Mouse (Mus musculus) bone marrow, adult 2 months (tissue): ENCODE results near the gene Fbxw7. TPM values are rescaled to one million over a fixed set of nuclear protein-coding genes. Genes with fewer than 3 reads are reported as not detected.
A peak's percentile ranks its signal among the peaks of the same experiment; 100 is the strongest.

Experiments
- H3K27ac ChIP-seq: fragments of 200-500 bp; 2 replicates; pipeline ENCODE4 v1.5.1; 2012; ENCODE audit warnings: low read depth, mild to moderate bottlenecking, control low read depth, inconsistent platforms, low read length; ENCODE audit not compliant: control insufficient read depth, poor library complexity, insufficient read depth
- H3K4me1 ChIP-seq: fragments of 200-500 bp; 2 replicates; pipeline ENCODE4 v1.6.1; 2011; ENCODE audit warnings: low read length; ENCODE audit not compliant: control insufficient read depth, insufficient read depth
- H3K4me3 ChIP-seq: fragments of 200-500 bp; replicated peaks from 2 replicates; pipeline ENCODE3; 2011; ENCODE audit warnings: mild to moderate bottlenecking, low read depth, low read length, control low read depth; ENCODE audit not compliant: control insufficient read depth
- CTCF ChIP-seq: fragments of 200-500 bp; IDR thresholded peaks from 2 replicates; pipeline ENCODE4 v1.5.1; 2011; ENCODE audit warnings: low read length, control low read depth; ENCODE audit not compliant: control insufficient read depth, insufficient read depth
- POLR2A ChIP-seq: fragments of 200-500 bp; IDR thresholded peaks from 2 replicates; pipeline ENCODE4 v1.6.1; 2011; ENCODE audit warnings: low read depth, mild to moderate bottlenecking, control low read depth, low read length, borderline replicate concordance; ENCODE audit not compliant: control insufficient read depth
- WGBS: fragments of 180-500 bp; shearing (Covaris S2); methylation state at CpG from one replicate; pipeline ENCODE4 v1.1.7; 2018; 5-methylcytosine and 5-hydroxymethylcytosine counted together
- polyA plus RNA-seq: library from polyadenylated mRNA; stranded (reverse); fragments of >200 nt; gene quantifications from 2 replicates; pipeline ENCODE4 v1.2.4, GENCODE M21; 2011; ENCODE audit warnings: low replicate concordance; ENCODE audit not compliant: missing spikeins, insufficient read depth, insufficient read length

Gene Fbxw7
- 8.7 and 13.2 TPM in 2 replicates for polyA plus RNA-seq

DNA sequence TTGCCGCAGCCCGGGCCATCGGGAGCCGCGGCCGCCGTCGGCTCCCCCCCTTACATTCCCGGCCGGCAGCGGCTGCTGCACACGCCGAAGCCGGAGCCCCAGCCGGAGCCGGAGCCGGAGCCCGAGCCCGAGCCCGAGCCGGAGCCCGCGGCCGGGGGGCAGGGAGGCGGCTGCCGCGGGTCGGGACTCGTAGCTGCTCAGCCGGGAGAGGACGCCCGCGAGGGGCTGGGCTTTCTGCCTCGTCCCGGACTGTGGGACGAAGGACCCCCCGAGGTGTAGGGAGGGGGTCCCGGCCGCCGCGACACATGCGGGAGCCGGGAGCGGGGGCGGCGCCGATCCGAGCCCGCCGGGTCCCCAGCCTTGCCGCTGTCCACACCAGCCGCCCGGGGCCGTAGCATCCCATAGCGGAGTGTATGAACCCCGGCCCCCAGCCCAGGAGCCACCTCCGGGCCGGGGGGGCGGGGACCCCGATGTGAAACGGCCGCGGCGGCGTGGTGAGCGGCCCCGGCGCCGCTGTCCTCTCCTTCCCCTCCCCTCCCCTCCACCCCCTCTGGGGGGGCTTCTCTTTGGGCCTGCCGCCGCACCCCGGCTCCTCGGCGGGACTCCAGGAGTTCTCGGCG, at the start of gene Fbxw7:
TSS of gene Fbxw7 (plus strand) at position 507 of the 620 bp plus-strand sequence.
- Histone ChIP-seq H3K4me3 (peak within 1 kb of the TSS; percentile 83), H3K4me1 (no peaks in the 10 kb centered on the region; the same call in 1 of the 2 replicates), H3K27ac (peak within 1 kb of the TSS; percentile 88)
- TF ChIP-seq CTCF, result no peak
- under 1% methylated on average over 74 of the region's 76 CpGs for WGBS

DNA sequence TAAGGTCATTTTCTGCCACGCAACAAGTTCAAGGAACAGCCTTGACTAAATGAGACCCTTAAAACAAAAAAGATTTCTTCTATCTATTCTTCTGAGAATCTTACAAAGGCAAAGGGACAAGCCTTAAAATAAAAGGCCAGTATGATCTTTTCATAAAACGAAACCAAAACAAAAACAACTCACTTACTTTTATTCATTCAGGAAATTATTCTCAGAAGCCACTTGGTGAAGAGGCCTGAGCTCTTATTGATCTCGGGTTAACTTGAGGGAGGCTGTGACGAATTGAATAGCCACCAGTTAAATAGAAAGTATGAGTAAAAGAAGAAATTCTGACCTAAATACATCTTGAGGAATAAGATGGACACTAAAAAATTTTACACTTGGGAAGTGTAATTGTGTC, 46.1 kb upstream of the Fbxw7 start:
- H3K27ac ChIP-seq, result no peak overlapping the region
- no peak overlapping the region for H3K4me3 ChIP-seq
- TF ChIP-seq POLR2A (no peak), CTCF (no peak)

DNA sequence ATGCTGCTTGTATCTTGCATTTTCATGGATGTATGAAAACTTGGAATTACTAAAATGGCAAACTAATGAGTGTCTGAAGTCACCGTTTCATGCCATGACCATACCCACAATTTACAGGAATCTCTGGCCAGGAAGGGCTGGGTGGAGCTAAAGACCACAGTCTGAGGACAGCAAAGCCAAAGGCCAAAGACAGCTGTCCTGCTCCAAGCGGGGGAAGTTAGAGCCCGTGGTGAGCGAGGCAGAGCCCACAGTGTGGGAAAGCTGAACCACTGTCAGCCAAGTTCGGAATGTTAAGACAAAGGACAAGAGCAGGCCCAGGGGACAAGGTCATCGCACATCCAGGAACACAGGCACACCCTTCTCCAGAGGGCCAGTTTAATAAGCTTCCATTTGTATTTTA, 45.7 kb upstream of the Fbxw7 start:
- H3K4me3 ChIP-seq, result no peak overlapping the region
- no peaks in the 10 kb centered on the region; the same call in 1 of the 2 replicates for H3K4me1 ChIP-seq
- 40% methylated on average over 6 of the region's 6 CpGs for WGBS
- TF ChIP-seq POLR2A (no peak), CTCF (no peak)
- H3K27ac ChIP-seq, result no peak overlapping the region

More for the DNA sequence above, 46.1 kb upstream of the Fbxw7 start:
- H3K4me1 ChIP-seq, result no peaks in the 10 kb centered on the region; the same call in 1 of the 2 replicates
- 87% methylated on average over 4 of the region's 4 CpGs for WGBS

DNA sequence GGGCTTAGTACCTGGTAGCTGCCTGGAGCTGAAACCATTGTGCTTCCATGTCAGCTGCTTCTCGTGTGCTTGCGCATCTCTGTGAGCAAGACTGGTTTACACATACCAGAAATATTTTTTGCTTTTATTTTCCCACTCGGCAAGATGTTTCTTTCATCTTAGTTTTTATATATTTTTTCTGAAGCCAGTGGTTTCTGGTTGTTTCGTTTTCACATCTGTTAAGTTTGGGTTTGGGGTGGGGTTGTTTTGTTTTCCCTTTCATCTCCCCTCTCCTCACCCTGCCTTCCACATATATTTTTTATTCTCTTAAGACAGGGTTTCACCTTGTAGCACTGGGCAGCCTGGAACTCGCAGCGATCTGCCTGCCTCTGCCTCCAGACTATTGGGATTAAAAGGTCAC, 44.5 kb upstream of the Fbxw7 start:
- TF ChIP-seq CTCF (no peak), POLR2A (no peak)
- Histone ChIP-seq H3K27ac (no peak overlapping the region), H3K4me1 (no peaks in the 10 kb centered on the region; the same call in 1 of the 2 replicates), H3K4me3 (no peak overlapping the region)
- 89% methylated on average over 6 of the region's 6 CpGs for WGBS

DNA sequence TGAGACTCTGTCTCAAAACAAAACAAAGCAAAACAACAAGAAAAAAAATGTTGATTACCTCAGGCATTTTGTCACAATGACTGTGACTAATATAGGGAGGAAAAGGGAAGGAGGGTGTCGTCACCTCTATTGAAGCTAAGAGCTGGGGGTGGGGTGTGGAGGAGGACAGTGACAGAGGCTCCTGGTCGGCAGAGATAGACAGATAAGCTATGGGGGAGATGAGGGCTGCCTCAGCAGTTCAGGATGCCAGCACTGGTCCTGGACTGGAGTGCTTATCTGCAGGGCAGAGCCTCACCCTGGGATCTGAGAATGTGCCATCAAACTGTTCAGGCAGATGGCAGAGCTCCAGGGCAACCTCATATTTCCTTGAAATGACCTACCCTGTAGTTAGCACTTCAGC, 43.1 kb upstream of the Fbxw7 start:
- peak overlapping the region; percentile 68 for H3K27ac ChIP-seq
- WGBS, result 17% methylated on average over 2 of the region's 2 CpGs
- TF ChIP-seq CTCF (no peak), POLR2A (no peak)

DNA sequence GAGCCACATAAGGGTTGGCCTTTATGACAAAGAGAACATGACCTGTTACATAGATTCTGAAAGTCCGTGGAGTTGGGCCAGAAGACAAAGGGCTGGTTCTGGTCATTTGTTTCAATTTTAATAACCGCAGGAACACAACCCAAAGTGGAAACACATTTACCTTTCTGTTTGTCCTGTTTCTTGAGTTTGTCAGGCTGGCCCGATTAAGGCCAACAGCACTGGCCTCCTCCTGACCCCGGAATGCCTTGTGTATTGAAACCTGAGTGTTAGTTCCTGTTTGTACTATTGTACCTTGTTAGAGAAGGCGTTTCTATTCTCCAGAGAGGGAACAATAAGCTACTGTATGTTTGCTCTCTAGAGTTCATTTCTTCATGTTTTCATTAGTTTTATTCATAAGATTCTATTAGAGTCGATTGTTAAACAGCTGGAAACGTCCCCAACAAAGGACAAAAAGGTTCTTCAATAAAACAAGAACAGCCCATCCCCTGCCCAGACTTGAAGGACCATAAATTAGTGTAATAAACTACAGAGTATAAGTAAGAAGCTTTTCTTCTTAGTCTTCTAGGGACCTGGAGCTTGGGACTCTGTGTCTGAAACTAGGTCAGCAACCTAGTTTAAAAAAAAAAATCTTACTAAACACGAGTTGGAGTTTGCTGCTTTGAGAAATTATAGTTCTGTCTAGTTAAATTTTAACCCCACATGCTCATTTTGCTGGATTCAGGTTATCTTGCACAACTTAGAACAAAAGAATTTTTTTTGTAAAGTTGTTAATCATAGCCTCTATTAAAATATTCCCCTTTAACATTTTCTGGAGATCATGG, 40.6 kb upstream of the Fbxw7 start:
- H3K27ac ChIP-seq, result no peak overlapping the region
- TF ChIP-seq CTCF (no peak), POLR2A (no peak)
- 67% methylated on average over 8 of the region's 8 CpGs for WGBS
- no peaks in the 10 kb centered on the region; the same call in 1 of the 2 replicates for H3K4me1 ChIP-seq
- no peak overlapping the region for H3K4me3 ChIP-seq

More for the DNA sequence above, 43.1 kb upstream of the Fbxw7 start:
- no peak overlapping the region for H3K4me3 ChIP-seq
- H3K4me1 ChIP-seq, result no peaks in the 10 kb centered on the region; the same call in 1 of the 2 replicates

DNA sequence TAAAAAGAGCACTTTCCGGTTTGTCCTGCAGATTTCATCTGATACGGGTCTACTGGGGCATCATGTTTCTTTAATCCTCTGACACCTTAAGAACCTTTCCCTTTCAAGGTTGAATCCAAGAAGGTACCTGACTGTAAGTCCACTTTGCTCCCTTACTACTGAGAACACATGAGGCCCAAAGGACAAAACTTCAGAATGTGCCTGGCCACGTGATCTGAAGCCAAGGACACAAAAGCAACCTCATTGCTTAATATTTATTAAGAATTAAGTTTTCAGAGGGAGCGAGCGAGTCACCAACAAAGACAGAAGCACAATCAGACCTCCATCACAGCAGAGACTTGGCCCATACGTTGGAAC, 40.0 kb upstream of the Fbxw7 start:
- 88% methylated on average over 6 of the region's 6 CpGs for WGBS
- no peaks in the 10 kb centered on the region; the same call in 1 of the 2 replicates for H3K4me1 ChIP-seq
- H3K4me3 ChIP-seq, result no peak overlapping the region
- TF ChIP-seq POLR2A (no peak), CTCF (no peak)
- H3K27ac ChIP-seq, result no peak overlapping the region

DNA sequence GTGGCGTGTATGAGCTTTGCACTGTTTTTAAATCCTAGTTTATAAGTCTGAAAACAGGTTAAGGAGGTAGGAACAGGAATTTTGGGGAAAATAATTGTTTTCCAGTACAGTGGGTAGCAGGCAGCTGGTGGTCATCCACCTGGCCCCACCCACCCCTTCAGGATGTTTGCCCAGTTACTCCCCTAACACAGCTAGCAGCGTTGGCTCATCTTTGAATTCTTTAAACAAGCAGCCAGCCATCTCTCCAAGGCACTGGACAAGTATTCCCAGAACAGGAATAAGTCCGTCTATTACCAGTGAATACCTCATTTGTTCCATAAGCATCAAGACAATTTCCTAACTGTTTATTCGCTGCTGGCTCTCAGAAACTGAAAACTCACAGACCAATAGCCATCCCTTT, 39.5 kb upstream of the Fbxw7 start:
- TF ChIP-seq CTCF, result no peak
- no peak for TF ChIP-seq POLR2A
- Histone ChIP-seq H3K27ac (no peak overlapping the region), H3K4me3 (no peak overlapping the region), H3K4me1 (no peaks in the 10 kb centered on the region; the same call in 1 of the 2 replicates)
- 85% methylated on average over 4 of the region's 4 CpGs for WGBS
